Mouse (Mus musculus) heart, postnatal 25 days (tissue): ENCODE data around the gene 4933430I17Rik. TPM values are rescaled to one million over a fixed set of nuclear protein-coding genes. Genes with fewer than 3 reads are reported as not detected.

Experiments used
- DNase-seq: peaks from one replicate; pipeline ENCODE4 v3.0.0; 2022; ENCODE audit warnings: low spot score
- intact Hi-C: fragments of 180-260 bp; cut with DNase I; formaldehyde crosslinking; loops from one replicate; pipeline ENCODE4 v1.15.1; 2025
- total RNA-seq, 2 experiments: library from RNA; stranded (reverse); gene quantifications; 2 replicates each; pipeline ENCODE4 v1.2.3; 2021

The 4933430I17Rik gene
- total RNA-seq, 2 experiments from 2014 or later, result 0.18 to 0.22 TPM

DNA sequence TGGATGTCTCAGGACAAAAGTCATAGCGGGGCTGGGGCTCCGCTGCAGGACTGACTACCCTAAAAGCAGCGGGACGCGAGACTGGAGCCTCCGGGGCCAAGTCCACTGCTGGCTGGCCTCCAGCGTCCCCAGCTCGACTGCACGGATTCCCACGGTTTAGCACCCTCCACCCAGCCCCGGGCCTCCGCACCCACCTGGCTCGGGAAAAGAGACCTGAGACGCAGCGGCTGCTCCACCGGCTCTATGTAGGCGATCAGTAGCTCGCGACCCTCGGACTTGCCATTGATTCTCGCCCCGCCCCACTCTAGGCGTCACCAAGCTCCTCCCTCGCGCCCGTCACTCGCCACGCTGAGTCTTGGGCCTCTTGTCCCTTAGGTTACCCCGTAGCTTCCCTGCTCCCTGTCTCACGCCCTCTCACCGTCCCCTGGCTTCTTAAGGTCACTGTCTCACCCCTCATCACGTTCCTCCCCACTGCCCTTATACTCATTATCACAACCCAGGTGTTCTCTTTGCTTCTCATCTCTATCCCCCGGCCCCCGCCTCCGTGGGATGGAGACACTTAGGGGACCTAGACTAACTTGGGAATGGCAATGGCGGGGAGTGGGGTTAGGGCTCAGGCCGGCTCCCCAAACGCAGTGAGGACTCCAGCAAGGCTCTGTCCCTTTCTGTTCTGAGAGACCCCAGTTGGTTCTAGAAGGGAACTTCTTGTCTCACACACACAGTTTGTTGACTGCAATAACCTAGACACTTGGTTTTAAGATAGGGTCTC is 23.0 kb upstream of the 4933430I17Rik start:
- DNase-seq, result peak; percentile 81
- intact Hi-C loops, result loop anchor here (2.0 to 10.0 kb wide), 2 partner anchors 23 to 147 kb away; partner anchors contain the start of genes 4933430I17Rik and Pole3

- DNase-seq, result no peak
- intact Hi-C loops, result loop anchor here (2.0 to 10.0 kb wide), 2 partner anchors 22 to 148 kb away; partner anchors contain the start of genes 4933430I17Rik and Pole3
Measured at GRCm38 (mm10) chr4:62502969-62503368, 22.2 kb upstream of the 4933430I17Rik start.

DNA sequence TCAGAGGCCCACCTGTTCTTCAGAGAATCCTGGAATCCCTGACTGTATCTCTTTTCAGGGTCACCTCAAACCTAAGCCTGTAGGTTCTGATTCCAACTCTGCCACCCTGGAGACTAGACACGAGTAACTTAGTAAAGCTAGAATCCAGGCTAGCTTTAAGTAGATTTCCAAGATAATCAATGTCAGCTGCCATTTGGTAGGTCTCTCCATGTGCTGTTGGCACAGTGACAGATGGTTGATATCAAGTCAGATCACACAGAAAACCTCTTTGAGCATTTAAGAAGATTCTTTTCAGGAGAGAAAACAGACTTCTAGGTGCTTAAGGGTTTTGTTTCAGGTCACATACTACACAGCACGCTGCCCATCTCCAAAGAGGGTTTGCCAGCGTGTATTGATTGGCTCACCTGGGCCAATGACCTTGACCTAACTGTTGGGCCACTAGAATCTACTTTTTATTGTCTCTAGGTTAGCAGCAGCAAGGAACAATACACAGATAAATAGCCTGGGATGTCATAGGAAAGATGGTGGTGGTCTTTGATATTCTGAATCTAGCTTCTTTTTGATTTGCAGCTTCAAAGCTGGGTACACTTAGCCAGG is 21.7 kb upstream of the 4933430I17Rik start, which contains the start of gene Hdhd3:
TSS of gene Hdhd3 (minus strand) at position 94 of the 597 bp plus-strand sequence.
- intact Hi-C loops, result loop anchor here (2.0 to 10.0 kb wide), 2 partner anchors 21 to 149 kb away; partner anchors contain the start of genes 4933430I17Rik and Pole3
- no peak for DNase-seq

GRCm38 (mm10) chr4:62505991-62506390 is 19.2 kb upstream of the 4933430I17Rik start:
- no peak for DNase-seq
- intact Hi-C loops, result loop anchor here (5.0 to 10.0 kb wide), 2 partner anchors 49 to 151 kb away; no protein-coding TSS in a partner anchor

- DNase-seq, result no peak
- intact Hi-C loops, result loop anchor here (5.0 to 10.0 kb wide), 2 partner anchors 49 to 152 kb away; no protein-coding TSS in a partner anchor
Measured at GRCm38 (mm10) chr4:62506798-62507197, 18.4 kb upstream of the 4933430I17Rik start.

GRCm38 (mm10) chr4:62508839-62509238 is 16.3 kb upstream of the 4933430I17Rik start:
- DNase-seq, result no peak
- intact Hi-C loops, result loop anchor here (5.0 to 10.0 kb wide), 2 partner anchors 52 to 154 kb away; no protein-coding TSS in a partner anchor

- no peak for DNase-seq
- intact Hi-C loops, result loop anchor here (5.0 to 10.0 kb wide), 3 partner anchors 53 to 305 kb away; no protein-coding TSS in a partner anchor
Measured at GRCm38 (mm10) chr4:62509946-62510345, 15.2 kb upstream of the 4933430I17Rik start.

DNA sequence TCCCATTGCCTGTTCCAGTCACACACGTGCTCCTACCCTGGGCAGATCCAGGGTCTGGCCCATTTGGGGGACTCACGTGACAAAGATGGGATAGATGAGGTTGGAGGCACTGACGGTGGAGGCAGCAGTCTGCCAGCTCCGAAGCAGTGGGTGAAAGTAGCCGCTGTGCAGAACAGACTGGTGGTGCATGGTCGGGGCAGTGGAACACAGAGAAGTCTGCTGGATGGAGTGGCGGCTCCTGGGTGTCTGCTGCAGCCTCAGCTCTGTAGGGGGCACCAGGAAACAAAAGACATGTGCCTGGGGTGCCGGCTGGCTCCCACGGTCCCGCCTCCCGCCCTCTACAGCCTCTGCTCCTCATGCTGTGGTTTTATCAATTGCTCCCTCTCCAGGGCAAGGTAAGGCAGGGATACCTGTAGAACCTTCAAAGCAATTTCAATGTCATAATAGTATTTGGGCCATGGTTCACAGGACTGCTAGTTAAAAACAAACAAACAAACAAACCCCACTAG is 11.1 kb upstream of the 4933430I17Rik start:
- no peak for DNase-seq
- intact Hi-C loops, result loop anchor here (10.0 kb wide), 1 partner anchor 309 kb away; no protein-coding TSS in a partner anchor

GRCm38 (mm10) chr4:62514995-62515394 is 10.2 kb upstream of the 4933430I17Rik start:
- DNase-seq, result no peak
- intact Hi-C loops, result loop anchor here (5.0 to 10.0 kb wide), 3 partner anchors 88 to 310 kb away; partner anchors contain the start of genes Cdc26 and Prpf4

- DNase-seq, result no peak
- intact Hi-C loops, result loop anchor here (5.0 to 10.0 kb wide), 3 partner anchors 88 to 311 kb away; partner anchors contain the start of genes Cdc26 and Prpf4
Measured at GRCm38 (mm10) chr4:62515490-62515889, 9.7 kb upstream of the 4933430I17Rik start.

DNA sequence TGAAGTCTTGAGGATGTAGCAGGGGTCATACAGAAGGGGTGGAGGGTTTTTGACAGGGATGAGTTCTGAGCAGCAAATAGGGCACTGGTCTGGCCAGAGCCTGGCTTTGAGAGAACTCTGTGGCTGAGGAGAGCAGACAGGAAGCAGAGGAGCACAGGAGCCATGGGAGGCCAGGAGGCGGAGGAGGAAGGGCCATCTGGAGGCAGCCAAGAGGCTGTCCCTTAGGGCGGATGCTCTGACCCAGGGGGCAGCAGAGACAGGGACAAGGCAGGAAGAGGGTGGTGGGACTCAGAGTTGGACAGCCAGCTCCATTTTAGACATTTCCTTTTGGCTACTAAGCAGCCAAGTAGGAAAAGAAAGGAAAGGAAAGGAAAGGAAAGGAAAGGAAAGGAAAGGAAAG is 9.1 kb upstream of the 4933430I17Rik start:
- intact Hi-C loops, result loop anchor here (5.0 to 10.0 kb wide), 3 partner anchors 89 to 311 kb away; partner anchors contain the start of genes Cdc26 and Prpf4
- peak; percentile 60 for DNase-seq

DNA sequence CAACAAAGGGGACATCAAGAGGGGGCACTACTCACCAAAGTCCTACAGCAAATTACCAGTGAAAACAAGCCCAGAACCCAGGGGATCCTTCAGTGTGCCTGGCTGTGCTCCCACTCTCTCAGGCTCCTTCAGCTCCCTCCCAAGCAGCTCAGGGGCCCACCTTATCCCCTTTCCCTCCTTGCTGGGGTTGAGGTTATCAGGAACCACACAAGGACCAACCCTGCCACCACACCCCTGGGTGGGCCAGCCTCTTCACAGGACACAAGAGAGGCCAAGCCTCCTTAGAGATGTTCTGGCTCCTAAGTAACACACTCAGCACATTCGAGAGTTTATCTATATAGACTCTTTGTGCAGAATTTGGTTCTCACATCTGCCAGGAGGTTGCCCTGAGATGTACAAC is 8.6 kb upstream of the 4933430I17Rik start:
- intact Hi-C loops, result loop anchor here (5.0 to 10.0 kb wide), 3 partner anchors 89 to 312 kb away; partner anchors contain the start of genes Cdc26 and Prpf4
- no peak for DNase-seq

- intact Hi-C loops, result loop anchor here (5.0 to 10.0 kb wide), 3 partner anchors 90 to 312 kb away; partner anchors contain the start of genes Cdc26 and Prpf4
- no peak for DNase-seq
Measured at GRCm38 (mm10) chr4:62517046-62517445, 8.1 kb upstream of the 4933430I17Rik start.

DNA sequence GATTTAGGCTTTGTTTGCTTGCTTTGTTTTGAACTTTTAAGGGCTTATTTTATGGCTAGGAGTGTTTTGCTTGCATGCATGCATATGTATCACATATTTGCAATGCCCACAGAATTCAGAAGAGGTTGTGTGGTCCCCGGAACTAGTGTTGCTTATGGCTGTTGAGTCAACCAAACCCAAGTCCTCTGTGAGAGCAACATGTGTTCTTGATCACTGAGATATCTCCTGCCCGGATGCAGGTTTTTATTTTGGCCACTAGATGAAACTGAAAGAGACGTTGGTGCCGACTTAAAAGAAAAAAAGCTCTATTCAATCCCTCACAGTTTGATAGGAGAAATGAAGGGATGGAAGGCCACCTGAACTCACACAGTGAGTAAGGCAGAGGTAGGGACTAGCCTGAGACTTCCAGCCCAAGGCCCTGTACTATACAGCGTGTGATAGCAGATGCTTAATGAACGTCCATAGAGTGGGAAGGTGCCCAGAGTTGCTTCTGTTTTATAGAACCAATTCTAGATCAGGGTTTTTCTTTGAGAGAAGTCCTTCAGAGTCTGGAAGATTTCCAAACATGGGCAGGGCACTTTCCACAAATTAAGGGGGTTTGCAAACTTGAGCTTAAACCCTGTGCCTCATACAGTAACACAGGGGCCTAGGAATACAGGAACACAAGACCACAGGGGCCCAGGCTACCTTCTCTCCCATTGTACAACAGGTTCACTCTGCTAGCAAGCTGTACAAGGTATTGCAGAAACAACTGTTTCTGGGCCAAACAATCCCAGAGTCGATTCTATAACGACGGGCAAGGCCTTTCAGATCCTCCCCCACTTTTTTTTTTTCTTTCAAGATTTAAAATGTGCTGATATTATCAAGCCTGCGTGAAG is 7.4 kb upstream of the 4933430I17Rik start:
- DNase-seq, result no peak
- intact Hi-C loops, result loop anchor here (5.0 to 10.0 kb wide), 3 partner anchors 90 to 313 kb away; partner anchors contain the start of genes Cdc26 and Prpf4

DNA sequence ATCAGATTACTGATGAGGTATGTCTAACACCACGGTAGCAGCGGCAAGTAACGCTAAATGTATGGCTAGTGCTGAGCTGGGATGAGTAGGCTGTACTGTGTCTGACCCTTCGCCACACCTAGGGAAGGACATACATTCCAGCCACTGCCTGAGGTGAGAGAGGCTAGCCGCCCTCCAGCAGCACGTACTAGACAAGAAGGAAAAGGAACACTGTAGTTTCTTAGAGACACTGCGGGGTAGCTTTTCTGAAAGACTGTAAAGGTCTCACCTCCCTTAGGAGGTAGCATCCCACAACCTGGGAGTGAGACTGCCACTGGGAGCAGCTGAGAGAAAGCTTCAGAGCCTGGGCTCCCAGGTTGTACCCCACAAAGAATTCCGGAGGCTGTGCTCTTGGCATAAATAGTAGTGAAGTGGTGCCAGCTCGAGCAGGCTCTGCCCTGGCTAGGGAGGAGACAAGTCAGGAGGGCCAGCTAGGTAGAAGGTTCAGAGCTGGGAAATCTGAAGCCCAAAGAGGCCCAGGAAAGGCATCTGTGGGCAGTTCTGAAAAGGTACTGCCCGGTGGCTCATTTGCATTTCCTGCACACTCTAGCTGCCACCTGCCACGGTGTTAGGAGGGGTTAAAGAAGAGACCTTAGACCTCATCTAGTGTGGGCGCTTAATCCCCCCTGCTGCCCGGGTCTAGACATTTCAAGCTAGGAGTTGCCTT is 6.6 kb upstream of the 4933430I17Rik start:
- intact Hi-C loops, result loop anchor here (5.0 to 10.0 kb wide), 3 partner anchors 91 to 314 kb away; partner anchors contain the start of genes Cdc26 and Prpf4
- DNase-seq, result no peak

- intact Hi-C loops, result loop anchor here (5.0 to 10.0 kb wide), 3 partner anchors 92 to 314 kb away; partner anchors contain the start of genes Cdc26 and Prpf4
- DNase-seq, result no peak
Measured at GRCm38 (mm10) chr4:62519122-62519848, 5.9 kb upstream of the 4933430I17Rik start.

DNA sequence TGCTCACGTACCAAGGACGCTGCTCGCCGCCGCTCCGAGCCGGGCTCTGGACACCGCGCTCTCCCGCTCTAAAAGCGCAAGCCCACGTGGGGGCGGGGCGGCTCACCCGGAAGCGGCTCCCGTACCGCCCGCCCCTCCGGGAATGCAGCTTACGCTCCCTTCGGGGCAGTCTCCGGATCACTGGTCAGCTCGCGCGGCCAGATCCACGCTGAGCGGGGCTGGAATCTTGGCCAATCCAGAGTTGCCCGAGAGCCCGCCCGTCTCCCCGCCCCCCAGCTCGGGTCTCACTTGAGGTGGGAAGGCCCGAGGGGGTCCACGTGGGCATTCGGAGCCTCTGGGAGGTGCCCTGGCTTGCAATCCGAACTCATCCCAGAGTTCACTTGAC is 5.3 kb upstream of the 4933430I17Rik start, which contains the start of gene Alad:
TSS of gene Alad (minus strand) at position 70 of the 385 bp plus-strand sequence.
- intact Hi-C loops, result loop anchor here (5.0 to 10.0 kb wide), 3 partner anchors 93 to 315 kb away; partner anchors contain the start of genes Cdc26 and Prpf4
- peak; percentile 79 for DNase-seq
